8 mouse cellular contexts compared by ENCODE assay signal in the genomic region with DNA sequence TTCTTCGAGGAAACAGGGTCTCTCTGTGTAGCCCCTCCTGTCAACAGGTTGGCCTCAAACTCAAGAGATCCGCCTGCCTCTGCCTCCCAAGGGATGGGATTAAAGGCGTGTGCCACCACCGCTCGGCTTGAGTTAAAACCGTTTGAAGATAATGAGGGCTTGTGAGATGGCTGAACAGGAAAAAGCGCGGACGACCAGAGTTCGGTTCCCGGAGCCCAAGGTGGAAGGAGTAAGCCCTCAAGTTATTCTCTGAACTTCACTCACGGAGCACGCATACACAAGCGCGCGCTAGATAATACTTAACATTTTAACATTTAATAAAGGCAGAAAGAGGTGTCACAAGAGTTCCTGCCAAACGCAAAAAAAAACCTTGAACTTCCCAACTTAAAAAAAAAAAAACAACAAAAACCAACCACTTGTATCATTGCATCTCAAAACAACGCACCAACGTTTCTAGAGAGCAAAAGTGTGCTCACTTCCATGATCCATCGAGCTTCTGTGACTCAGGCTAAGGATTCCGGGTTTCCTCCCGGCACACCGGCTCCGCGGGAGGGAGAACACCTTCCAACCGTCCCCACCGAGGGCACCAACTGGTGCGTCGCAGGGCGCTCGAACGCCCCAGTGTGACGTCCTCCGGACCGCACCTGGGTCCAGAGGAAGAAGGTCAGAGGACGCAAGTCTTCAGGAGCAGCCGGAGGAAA. TPM values are rescaled to one million over a fixed set of nuclear protein-coding genes. Genes with fewer than 3 reads are reported as not detected.
DNase-seq lines count a peak whose midpoint lies in the region; ATAC-seq and TF ChIP-seq lines count a peak whose summit lies in the region.

A gene (plus strand): TSS at position 653 of the 701 bp plus-strand sequence.

- ATAC-seq in activated CD4-positive, CD25-positive, alpha-beta regulatory T cell, adult 4 months = peak; percentile 59
- ATAC-seq in embryonic facial prominence, embryonic 11.5 days (replicated peaks; ENCODE audit: insufficient number of reproducible peaks, low FRiP score, low TSS enrichment, low read depth) = peak; percentile 61
- peak; percentile 51 to 73; a peak in 3 of 4 replicates for ATAC-seq in hematopoietic stem cell, adult 5-6 weeks (replicated peaks in 1 of 2; ENCODE audit: insufficient read depth in 1 of 2, low FRiP score in 2 of 2, low TSS enrichment in 1 of 2, low read depth in 1 of 2, poor library complexity in 2 of 2, severe bottlenecking in 2 of 2)
- peak; percentile 76; the same call in 1 of the 2 replicates for ATAC-seq in midbrain, embryonic 12.5 days (ENCODE audit: low FRiP score, low read depth)

- no peak for TF ChIP-seq CTCF in layer of hippocampus, adult 2 months (conservative IDR thresholded peaks at IDR 0.05)

- peak within 1 kb of the TSS; percentile 76 for H3K4me2 ChIP-seq in embryonic facial prominence, embryonic 11.5 days (ENCODE audit: low read depth, low read length)
- H3K4me2 ChIP-seq in midbrain, embryonic 12.5 days (replicated peaks) = peak within 1 kb of the TSS; percentile 92

- intact Hi-C loops in left cerebral cortex, postnatal 4 days (cut with DNase I) = loop anchor here (5.0 kb wide), 1 partner anchor 44 kb away; a partner anchor contains a TSS

- H3K4me3 ChIP-seq in layer of hippocampus, adult 2 months = peak within 1 kb of the TSS; percentile 69
- peak within 1 kb of the TSS; percentile 69 for H3K4me3 ChIP-seq in embryonic facial prominence, embryonic 11.5 days (ENCODE audit: low read depth, low read length)
- H3K4me3 ChIP-seq in midbrain, embryonic 12.5 days = peak within 1 kb of the TSS; percentile 88

- no peaks in the 10 kb centered on the region for H3K9me3 ChIP-seq in embryonic facial prominence, embryonic 11.5 days (replicated peaks; ENCODE audit: control insufficient read depth, low read length)
- no peaks in the 10 kb centered on the region for H3K9me3 ChIP-seq in midbrain, embryonic 12.5 days

- no peak for DNase-seq in layer of hippocampus, adult 2 months (ENCODE audit: low spot score in 2 of 2)
- no peak for DNase-seq in layer of hippocampus, adult 9-10 months (ENCODE audit: low spot score)
- DNase-seq in embryonic facial prominence, embryonic 11.5 days (ENCODE audit: low spot score) = peak; percentile 11
- no peak for DNase-seq in left cerebral cortex, postnatal 4 days
- DNase-seq in thymus, postnatal 36 days = peak; percentile 13 to 34

- no peaks in the 10 kb centered on the region for H3K27me3 ChIP-seq in embryonic facial prominence, embryonic 11.5 days (ENCODE audit: control insufficient read depth, insufficient read depth, low read length)
- H3K27me3 ChIP-seq in midbrain, embryonic 12.5 days = no peaks in the 10 kb centered on the region

- H3K4me1 ChIP-seq in embryonic facial prominence, embryonic 11.5 days (ENCODE audit: control insufficient read depth, insufficient read depth, low read length) = no peaks in the 10 kb centered on the region
- H3K4me1 ChIP-seq in midbrain, embryonic 12.5 days = peaks cover 15% of the 10 kb centered on the region

- no peaks in the 10 kb centered on the region for H3K36me3 ChIP-seq in embryonic facial prominence, embryonic 11.5 days (replicated peaks; ENCODE audit: control insufficient read depth, insufficient read depth, low read depth, low read length)
- peaks cover 15% of the 10 kb centered on the region for H3K36me3 ChIP-seq in midbrain, embryonic 12.5 days

- 10% methylated on average over 37 of the region's 37 CpGs for WGBS in embryonic facial prominence, embryonic 11.5 days
- 10% methylated on average over 37 of the region's 37 CpGs for whole genome bisulfite sequencing in midbrain, embryonic 12.5 days

- peak within 1 kb of the TSS; percentile 74 for H3K9ac ChIP-seq in embryonic facial prominence, embryonic 11.5 days (replicated peaks; ENCODE audit: low read length)
- H3K9ac ChIP-seq in midbrain, embryonic 12.5 days (replicated peaks) = peak within 1 kb of the TSS; percentile 88

- H3K27ac ChIP-seq in layer of hippocampus, adult 2 months = peak within 1 kb of the TSS; percentile 91
- H3K27ac ChIP-seq in embryonic facial prominence, embryonic 11.5 days (replicated peaks; ENCODE audit: low read depth, low read length) = 0 out of 2 replicates have a peak within 1 kb of the TSS, but pooled peaks have one; percentile 47
- peak within 1 kb of the TSS; percentile 68 for H3K27ac ChIP-seq in midbrain, embryonic 12.5 days (replicated peaks)

RNA-seq across cellular contexts. Expression of the gene that starts here (rescaled TPM):
- total RNA-seq in layer of hippocampus, adult 2 months (2021) = 10 to 100 TPM; 26.2 to 27.3 TPM
- 100 to 1,000 TPM in 1 of 2 experiments, 10 to 100 TPM in 1; 82.1 to 103 TPM for polyA plus RNA-seq in activated CD4-positive, CD25-positive, alpha-beta regulatory T cell, adult 4 months (2017; shearing (Covaris generic))
- 49.4 and 54.9 TPM in 2 replicates for polyA plus RNA-seq in embryonic facial prominence, embryonic 11.5 days (2014; fragmentation: Nextera tagmentation; extraction: Ambion mirVana)
- 187 and 196 TPM in 2 replicates for total RNA-seq in hematopoietic stem cell, adult 5-6 weeks (2017)
- 10 to 100 TPM; 36.2 to 37.3 TPM for total RNA-seq in left cerebral cortex, postnatal 4 days (2021)
- 59.3 and 63.2 TPM in 2 replicates for polyA plus RNA-seq in midbrain, embryonic 12.5 days (2016; fragmentation: Nextera tagmentation; extraction: Ambion mirVana)

Comparison
In these comparisons a context has a peak if more than half of its experiments do, and no peak if none do; other contexts are left out.
1. DNase-seq: peak in embryonic facial prominence, embryonic 11.5 days (single experiment) and thymus, postnatal 36 days (2 of 2); none in layer of hippocampus, adult 2 months (0 of 2), layer of hippocampus, adult 9-10 months (single experiment) and left cerebral cortex, postnatal 4 days (single experiment).
2. Peak in every context shown above with its lines, with median percentiles within 50 percentile points of each other: H3K27ac ChIP-seq, H3K4me3 ChIP-seq and ATAC-seq.